Mouse (Mus musculus) bone marrow, adult 2 months (tissue): ENCODE measurements around the gene 1700025G04Rik.

Experiments used
- CTCF ChIP-seq: fragments of 200-500 bp; IDR thresholded peaks from 2 replicates; pipeline ENCODE4 v1.5.1; 2011; ENCODE audit warnings: low read length, control low read depth; ENCODE audit not compliant: control insufficient read depth, insufficient read depth
- POLR2A ChIP-seq: fragments of 200-500 bp; IDR thresholded peaks from 2 replicates; pipeline ENCODE4 v1.6.1; 2011; ENCODE audit warnings: low read depth, mild to moderate bottlenecking, control low read depth, low read length, borderline replicate concordance; ENCODE audit not compliant: control insufficient read depth

DNA sequence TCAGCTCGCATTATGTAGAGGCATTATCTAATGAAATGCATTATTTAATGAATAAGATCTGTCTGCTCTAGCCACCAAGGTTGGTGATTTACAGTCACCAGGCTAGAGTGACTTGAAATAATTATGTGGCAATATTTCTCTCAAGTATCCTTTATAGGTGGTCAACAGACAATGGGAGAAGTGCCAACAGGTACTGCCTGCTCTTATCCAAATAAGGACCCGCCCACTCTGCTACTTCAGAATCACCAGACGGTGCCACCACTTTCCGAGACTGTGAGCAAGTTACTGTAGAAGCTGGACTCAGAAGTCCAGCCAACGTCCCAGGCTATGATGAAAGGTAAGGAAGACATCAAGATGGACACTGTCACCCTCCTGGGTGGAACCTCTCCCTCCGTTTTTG, 156.3 kb downstream of the 1700025G04Rik start:
- no peak for TF ChIP-seq POLR2A
- TF ChIP-seq CTCF, result no peak
